22 mouse cellular contexts compared by ENCODE assay signal in the genomic region with DNA sequence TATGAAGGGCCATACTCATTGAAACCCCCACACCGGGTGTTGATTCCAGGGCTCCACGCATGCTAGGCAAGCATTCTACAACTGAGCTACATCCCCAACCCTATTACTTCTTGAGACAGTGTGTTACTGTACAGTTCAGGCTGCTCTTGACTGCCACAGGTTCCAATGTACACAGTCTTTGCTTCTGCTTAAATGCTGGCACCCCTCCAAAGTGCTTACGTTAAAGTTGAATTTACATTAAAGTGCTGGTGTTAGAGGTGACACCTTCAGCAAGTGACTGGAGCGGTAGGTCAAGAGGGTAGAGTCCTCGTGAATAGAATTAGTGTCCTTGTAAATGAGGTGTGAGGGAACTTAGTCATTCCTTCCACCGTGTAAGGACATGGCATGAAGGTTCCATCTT.
"Had no signal": no experiment of that assay in that cellular context is flagged by ENCODE, and none has a peak within 500 bp of the region (broad histone marks: within the 10 kb centered on the region; RNA-seq: fewer than 3 reads in every experiment).

No protein-coding gene starts in this region.

- H3K4me3 ChIP-seq: heart, adult 2 months; heart, embryonic 13.5 days; heart, embryonic 15.5 days; hindbrain, embryonic 13.5 days; hindbrain, embryonic 15.5 days had no signal

- H3K9ac ChIP-seq: heart, embryonic 13.5 days; heart, embryonic 15.5 days; hindbrain, embryonic 13.5 days; hindbrain, embryonic 15.5 days had no signal

- H3K27me3 ChIP-seq: heart, embryonic 15.5 days; hindbrain, embryonic 13.5 days; hindbrain, embryonic 15.5 days had no signal

- ATAC-seq: forebrain, embryonic 16.5 days; hindbrain, postnatal 0 days; intestine, embryonic 16.5 days had no signal

- H3K36me3 ChIP-seq: heart, embryonic 13.5 days; heart, embryonic 15.5 days; hindbrain, embryonic 13.5 days; hindbrain, embryonic 15.5 days had no signal

- H3K27ac ChIP-seq: heart, adult 2 months; heart, embryonic 13.5 days; heart, embryonic 15.5 days; hindbrain, embryonic 13.5 days; hindbrain, embryonic 15.5 days; hindbrain, postnatal 0 days had no signal

- H3K9me3 ChIP-seq: heart, embryonic 13.5 days; heart, embryonic 15.5 days; hindbrain, embryonic 13.5 days; hindbrain, embryonic 15.5 days had no signal

- DNase-seq: gastrocnemius, postnatal 14 days; gastrocnemius, postnatal 36 days; heart, adult 11 months; heart, adult 2 months; heart, postnatal 14 days; heart, postnatal 36 days; kidney, adult 11 months; kidney, adult 2 months; kidney, adult 9 months; kidney, postnatal 10 days; kidney, postnatal 36 days; layer of hippocampus, adult 9-11 months; layer of hippocampus, postnatal 36 days; left cerebral cortex, postnatal 4 days had no signal

- H3K4me2 ChIP-seq: heart, embryonic 11.5 days; heart, embryonic 13.5 days; heart, embryonic 15.5 days; hindbrain, embryonic 13.5 days; hindbrain, embryonic 15.5 days had no signal
